Mouse (Mus musculus) spleen, adult 2 months (tissue): ENCODE measurements at regions not wholly inside any gene's neighbourhood (a gene's known extent, or its start where the extent isn't known, plus 50 kb on each side); places are given as distances from the start of the nearest gene placed in this dataset.

Experiments used
- CTCF ChIP-seq: fragments of 200-500 bp; IDR thresholded peaks from 2 replicates; pipeline ENCODE4 v1.5.1; 2011; ENCODE audit warnings: mild to moderate bottlenecking, inconsistent platforms; ENCODE audit not compliant: insufficient read depth, insufficient read length, insufficient replicate concordance; ENCODE audit errors: extremely low read depth
- POLR2A ChIP-seq: fragments of 200-500 bp; IDR thresholded peaks from 2 replicates; pipeline ENCODE4 v1.6.1; 2011; ENCODE audit warnings: low read depth, low read length, inconsistent platforms

DNA sequence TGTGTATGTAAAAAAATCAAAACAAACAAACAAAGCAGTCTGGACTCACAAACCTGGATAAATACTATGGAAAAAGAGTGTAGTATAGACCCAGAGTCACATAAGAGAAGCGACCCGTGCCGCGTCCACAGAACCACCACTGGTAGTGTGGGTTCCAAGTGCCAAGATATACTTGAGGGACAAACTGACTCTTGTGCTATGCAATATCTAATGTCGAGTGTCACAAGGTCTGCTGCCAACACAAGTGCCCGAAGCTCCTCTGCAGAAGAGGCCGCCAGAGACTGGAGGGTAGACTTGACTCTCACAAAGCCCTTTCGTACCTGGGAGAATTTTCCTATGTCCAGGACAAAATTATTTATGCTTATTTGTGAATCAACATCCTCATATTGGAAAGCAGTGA is 74.8 kb upstream of the Btg3 start:
- TF ChIP-seq CTCF, result no peak
- no peak for TF ChIP-seq POLR2A
